Mouse (Mus musculus): Measurements from ENCODE around the gene Dnajc13. TPM values are rescaled to one million over a fixed set of nuclear protein-coding genes. Genes with fewer than 3 reads are reported as not detected.

Gene Dnajc13
- polyA plus RNA-seq, 1 experiment from 2014 or later = 32.0 TPM

DNA sequence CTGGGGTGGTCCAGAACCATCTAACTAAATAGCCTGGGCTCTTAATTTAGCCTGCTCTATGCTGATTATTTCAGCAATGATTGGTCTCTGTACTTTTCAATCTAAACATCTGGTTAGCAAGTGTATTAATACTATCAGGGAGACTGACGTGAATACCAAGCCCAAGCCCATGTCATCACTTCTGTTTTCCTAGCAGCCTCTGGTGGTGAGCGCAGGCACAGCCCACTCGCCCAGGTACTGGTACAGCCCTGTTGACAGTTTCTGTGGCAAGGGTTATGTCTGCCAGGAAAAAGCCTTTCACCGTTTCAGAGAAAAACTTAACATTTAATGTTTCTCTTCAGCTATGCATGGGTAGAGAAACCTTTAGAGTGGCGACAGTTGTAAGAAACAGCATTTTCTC lies 98.5 kb downstream of the Dnajc13 start:
- Histone ChIP-seq H3K36me3 (ENCODE audit: control insufficient read depth, insufficient read depth, low read length) (peaks cover 85% of the 10 kb centered on the region), H3K9ac (replicated peaks; ENCODE audit: low read length) (no peak overlapping the region), H3K4me1 (ENCODE audit: control insufficient read depth, insufficient read depth, low read length) (no peaks in the 10 kb centered on the region), H3K4me2 (ENCODE audit: low read length) (no peak overlapping the region), H3K27ac (replicated peaks; ENCODE audit: low read depth, low read length) (no peak overlapping the region), H3K27me3 (ENCODE audit: control insufficient read depth, insufficient read depth, low read length) (no peaks in the 10 kb centered on the region), H3K9me3 (ENCODE audit: control insufficient read depth, low read length) (no peaks in the 10 kb centered on the region), H3K4me3 (replicated peaks; ENCODE audit: low read depth, low read length) (no peak overlapping the region)
- DNase-seq (peak; percentile 7), ATAC-seq (ENCODE audit: low FRiP score, low TSS enrichment) (no peak)
- 91% methylated on average over 5 of the region's 5 CpGs for WGBS

GRCm38 (mm10) chr9:104161117-104161516 lies 101.6 kb downstream of the Dnajc13 start:
- Histone ChIP-seq H3K36me3 (ENCODE audit: control insufficient read depth, insufficient read depth, low read length) (peaks cover 92% of the 10 kb centered on the region), H3K4me3 (replicated peaks; ENCODE audit: low read depth, low read length) (no peak overlapping the region), H3K27me3 (ENCODE audit: control insufficient read depth, insufficient read depth, low read length) (no peaks in the 10 kb centered on the region), H3K27ac (replicated peaks; ENCODE audit: low read depth, low read length) (no peak overlapping the region), H3K4me1 (ENCODE audit: control insufficient read depth, insufficient read depth, low read length) (no peaks in the 10 kb centered on the region), H3K4me2 (ENCODE audit: low read length) (no peak overlapping the region), H3K9me3 (ENCODE audit: control insufficient read depth, low read length) (no peaks in the 10 kb centered on the region), H3K9ac (replicated peaks; ENCODE audit: low read length) (no peak overlapping the region)
- no peak for DNase-seq
- WGBS = 86% methylated on average over 7 of the region's 7 CpGs
- ATAC-seq (ENCODE audit: low FRiP score, low TSS enrichment) = no peak

DNA sequence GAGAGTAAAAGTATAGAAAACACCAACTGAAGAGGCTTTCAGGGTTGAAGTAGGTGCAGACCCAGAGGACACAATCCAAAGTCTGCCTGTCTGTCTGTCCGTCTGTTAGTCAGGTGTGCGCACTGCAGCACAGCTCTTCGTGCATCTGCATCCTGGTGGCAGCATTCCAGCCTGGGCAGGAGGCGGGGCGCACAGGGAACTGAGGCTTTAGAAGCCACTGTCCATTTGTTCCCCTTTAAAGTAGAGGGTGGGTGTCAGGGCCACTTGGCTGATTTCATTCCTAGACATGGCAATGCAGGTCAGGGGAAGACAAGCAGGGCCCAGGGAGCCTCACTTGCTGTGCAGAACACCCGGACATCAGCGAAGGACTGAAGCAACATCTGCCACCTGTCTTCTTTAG lies 105.4 kb downstream of the Dnajc13 start:
- Histone ChIP-seq H3K9me3 (ENCODE audit: control insufficient read depth, low read length) (no peaks in the 10 kb centered on the region), H3K4me3 (replicated peaks; ENCODE audit: low read depth, low read length) (no peak overlapping the region), H3K9ac (replicated peaks; ENCODE audit: low read length) (no peak overlapping the region), H3K27me3 (ENCODE audit: control insufficient read depth, insufficient read depth, low read length) (no peaks in the 10 kb centered on the region), H3K4me2 (ENCODE audit: low read length) (no peak overlapping the region), H3K4me1 (ENCODE audit: control insufficient read depth, insufficient read depth, low read length) (no peaks in the 10 kb centered on the region), H3K36me3 (ENCODE audit: control insufficient read depth, insufficient read depth, low read length) (peaks cover 95% of the 10 kb centered on the region), H3K27ac (replicated peaks; ENCODE audit: low read depth, low read length) (no peak overlapping the region)
- 97% methylated on average over 7 of the region's 7 CpGs for WGBS
- DNase-seq (no peak), ATAC-seq (ENCODE audit: low FRiP score, low TSS enrichment) (no peak)

- no peaks in the 10 kb centered on the region for H3K9me3 ChIP-seq (ENCODE audit: control insufficient read depth, low read length)
- H3K9ac ChIP-seq (replicated peaks; ENCODE audit: low read length) = no peak overlapping the region
- H3K27ac ChIP-seq (replicated peaks; ENCODE audit: low read depth, low read length) = no peak overlapping the region
- 97% methylated on average over 8 of the region's 8 CpGs for WGBS
- H3K4me2 ChIP-seq (ENCODE audit: low read length) = no peak overlapping the region
- peaks cover 95% of the 10 kb centered on the region for H3K36me3 ChIP-seq (ENCODE audit: control insufficient read depth, insufficient read depth, low read length)
- H3K4me1 ChIP-seq (ENCODE audit: control insufficient read depth, insufficient read depth, low read length) = no peaks in the 10 kb centered on the region
- DNase-seq = no peak
- H3K27me3 ChIP-seq (ENCODE audit: control insufficient read depth, insufficient read depth, low read length) = no peaks in the 10 kb centered on the region
- no peak overlapping the region for H3K4me3 ChIP-seq (replicated peaks; ENCODE audit: low read depth, low read length)
- ATAC-seq (ENCODE audit: low FRiP score, low TSS enrichment) = no peak
Observed at GRCm38 (mm10) chr9:104156506-104156905, 106.2 kb downstream of the Dnajc13 start.

GRCm38 (mm10) chr9:104155100-104155715 lies 107.5 kb downstream of the Dnajc13 start:
- H3K9ac ChIP-seq (replicated peaks; ENCODE audit: low read length) = no peak overlapping the region
- ATAC-seq (ENCODE audit: low FRiP score, low TSS enrichment) (no peak), DNase-seq (no peak)
- 97% methylated on average over 14 of the region's 14 CpGs for WGBS
- no peaks in the 10 kb centered on the region for H3K4me1 ChIP-seq (ENCODE audit: control insufficient read depth, insufficient read depth, low read length)
- no peaks in the 10 kb centered on the region for H3K27me3 ChIP-seq (ENCODE audit: control insufficient read depth, insufficient read depth, low read length)
- no peaks in the 10 kb centered on the region for H3K9me3 ChIP-seq (ENCODE audit: control insufficient read depth, low read length)
- H3K36me3 ChIP-seq (ENCODE audit: control insufficient read depth, insufficient read depth, low read length) = peaks cover 95% of the 10 kb centered on the region
- H3K27ac ChIP-seq (replicated peaks; ENCODE audit: low read depth, low read length) = no peak overlapping the region
- H3K4me3 ChIP-seq (replicated peaks; ENCODE audit: low read depth, low read length) = no peak overlapping the region
- no peak overlapping the region for H3K4me2 ChIP-seq (ENCODE audit: low read length)

DNA sequence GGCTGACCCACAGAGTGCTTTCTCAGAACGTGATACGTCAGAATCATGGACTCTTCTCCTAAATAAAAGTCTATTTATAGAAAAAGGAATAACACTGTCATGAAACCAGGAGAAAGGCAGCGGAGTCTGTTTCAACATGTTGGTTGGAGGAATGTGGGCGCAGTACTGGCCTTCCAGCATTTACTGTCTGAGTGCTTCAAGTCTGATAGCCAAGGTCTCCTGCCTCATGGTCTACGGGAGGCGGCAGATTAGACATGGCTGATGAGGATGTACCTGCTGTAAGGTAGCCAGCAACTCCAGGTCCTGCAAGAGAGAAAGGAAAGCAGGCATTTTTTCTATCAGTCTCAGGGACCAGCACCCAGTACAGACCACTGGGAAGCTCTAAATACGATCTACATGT lies 110.6 kb downstream of the Dnajc13 start:
- Histone ChIP-seq H3K4me2 (ENCODE audit: low read length) (no peak overlapping the region), H3K36me3 (ENCODE audit: control insufficient read depth, insufficient read depth, low read length) (peaks cover 67% of the 10 kb centered on the region), H3K9ac (replicated peaks; ENCODE audit: low read length) (no peak overlapping the region), H3K4me1 (ENCODE audit: control insufficient read depth, insufficient read depth, low read length) (no peaks in the 10 kb centered on the region), H3K27ac (replicated peaks; ENCODE audit: low read depth, low read length) (no peak overlapping the region), H3K4me3 (replicated peaks; ENCODE audit: low read depth, low read length) (no peak overlapping the region), H3K9me3 (ENCODE audit: control insufficient read depth, low read length) (no peaks in the 10 kb centered on the region), H3K27me3 (ENCODE audit: control insufficient read depth, insufficient read depth, low read length) (no peaks in the 10 kb centered on the region)
- ATAC-seq (ENCODE audit: low FRiP score, low TSS enrichment) (no peak), DNase-seq (no peak)
- WGBS = 98% methylated on average over 7 of the region's 7 CpGs

DNA sequence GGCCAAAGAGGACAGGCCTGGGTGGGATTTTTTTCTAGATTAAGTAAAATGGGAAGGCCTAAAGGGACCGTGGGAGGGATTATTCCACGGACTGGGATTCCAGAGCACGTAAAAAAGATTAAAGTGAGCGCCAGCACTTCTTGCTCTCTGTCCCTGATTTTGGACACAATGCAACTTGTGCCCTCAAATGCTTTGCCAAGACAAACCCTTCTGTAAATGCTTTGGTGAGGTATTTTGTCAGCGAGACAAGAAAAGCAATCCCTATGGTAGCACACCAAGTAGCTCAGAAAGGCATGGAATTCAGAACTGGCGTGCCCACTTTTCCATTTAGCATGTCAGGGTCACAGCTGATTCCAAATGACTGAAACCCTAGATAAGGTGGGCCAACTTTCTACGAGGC lies 113.8 kb downstream of the Dnajc13 start:
- no peaks in the 10 kb centered on the region for H3K4me1 ChIP-seq (ENCODE audit: control insufficient read depth, insufficient read depth, low read length)
- no peak overlapping the region for H3K4me2 ChIP-seq (ENCODE audit: low read length)
- 87% methylated on average over 7 of the region's 7 CpGs for WGBS
- H3K27ac ChIP-seq (replicated peaks; ENCODE audit: low read depth, low read length) = no peak overlapping the region
- DNase-seq (no peak), ATAC-seq (ENCODE audit: low FRiP score, low TSS enrichment) (no peak)
- H3K27me3 ChIP-seq (ENCODE audit: control insufficient read depth, insufficient read depth, low read length) = no peaks in the 10 kb centered on the region
- H3K9me3 ChIP-seq (ENCODE audit: control insufficient read depth, low read length) = no peaks in the 10 kb centered on the region
- H3K9ac ChIP-seq (replicated peaks; ENCODE audit: low read length) = no peak overlapping the region
- peaks cover 37% of the 10 kb centered on the region for H3K36me3 ChIP-seq (ENCODE audit: control insufficient read depth, insufficient read depth, low read length)
- H3K4me3 ChIP-seq (replicated peaks; ENCODE audit: low read depth, low read length) = no peak overlapping the region

DNA sequence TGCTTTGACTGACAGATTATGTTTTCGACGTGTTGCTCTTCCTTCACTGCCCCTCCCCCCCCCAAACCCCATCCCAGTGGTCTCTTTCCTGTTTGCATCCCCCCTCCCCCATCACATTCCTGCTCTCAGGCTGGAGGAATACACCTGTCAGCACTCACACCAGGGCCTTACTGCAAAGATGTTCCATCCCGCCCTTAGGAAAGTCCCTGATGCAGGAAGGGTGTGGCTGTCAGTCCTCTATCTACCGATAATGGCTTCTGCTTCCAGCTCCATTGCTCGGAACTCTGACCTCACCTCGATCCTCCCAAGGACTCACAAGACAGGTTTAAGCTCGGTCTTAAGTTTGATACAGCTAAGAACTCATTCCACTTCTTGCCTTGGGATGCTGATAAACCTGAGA lies 116.0 kb downstream of the Dnajc13 start:
- WGBS = 88% methylated on average over 7 of the region's 7 CpGs
- Histone ChIP-seq H3K4me1 (ENCODE audit: control insufficient read depth, insufficient read depth, low read length) (no peaks in the 10 kb centered on the region), H3K27me3 (ENCODE audit: control insufficient read depth, insufficient read depth, low read length) (no peaks in the 10 kb centered on the region), H3K9ac (replicated peaks; ENCODE audit: low read length) (no peak overlapping the region), H3K9me3 (ENCODE audit: control insufficient read depth, low read length) (no peaks in the 10 kb centered on the region), H3K36me3 (ENCODE audit: control insufficient read depth, insufficient read depth, low read length) (peaks cover 14% of the 10 kb centered on the region), H3K4me2 (ENCODE audit: low read length) (no peak overlapping the region), H3K4me3 (replicated peaks; ENCODE audit: low read depth, low read length) (no peak overlapping the region), H3K27ac (replicated peaks; ENCODE audit: low read depth, low read length) (no peak overlapping the region)
- no peak for ATAC-seq (ENCODE audit: low FRiP score, low TSS enrichment)
- no peak for DNase-seq

DNA sequence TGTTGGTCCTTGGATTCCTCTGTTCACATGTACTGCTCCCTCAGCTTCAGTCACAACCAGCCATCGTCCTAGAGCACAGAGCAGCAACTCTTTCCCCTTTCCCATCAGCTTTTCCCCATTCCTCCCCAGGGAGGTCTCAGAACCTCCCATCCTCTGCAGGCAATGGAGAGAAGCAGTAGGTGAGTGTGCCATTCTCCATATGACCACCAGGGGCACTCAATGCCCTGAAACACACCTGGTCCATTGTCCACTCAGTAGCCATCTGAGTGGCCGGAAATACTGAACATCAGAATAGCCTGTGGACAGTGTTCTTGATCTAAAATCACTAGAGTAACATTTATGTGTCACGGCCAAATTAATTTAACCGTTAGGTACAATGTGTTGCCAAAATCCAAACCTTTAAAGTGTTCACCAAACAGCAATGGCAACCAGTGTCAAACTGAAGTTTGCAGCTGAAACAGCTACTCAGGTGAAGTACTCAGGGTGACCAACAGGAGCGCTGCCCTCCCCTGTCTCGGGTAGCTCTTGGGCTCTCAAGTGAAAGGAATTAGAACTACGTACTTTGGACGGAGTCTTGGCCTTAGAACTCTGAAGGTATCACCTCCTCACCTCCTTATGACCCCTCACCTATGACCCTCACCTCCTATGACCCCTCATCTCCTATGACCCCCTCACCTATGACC lies 118.3 kb downstream of the Dnajc13 start:
- Histone ChIP-seq H3K4me1 (ENCODE audit: control insufficient read depth, insufficient read depth, low read length) (no peaks in the 10 kb centered on the region), H3K27me3 (ENCODE audit: control insufficient read depth, insufficient read depth, low read length) (no peaks in the 10 kb centered on the region), H3K9me3 (ENCODE audit: control insufficient read depth, low read length) (no peaks in the 10 kb centered on the region), H3K9ac (replicated peaks; ENCODE audit: low read length) (no peak overlapping the region), H3K4me2 (ENCODE audit: low read length) (no peak overlapping the region), H3K27ac (replicated peaks; ENCODE audit: low read depth, low read length) (no peak overlapping the region), H3K36me3 (ENCODE audit: control insufficient read depth, insufficient read depth, low read length) (no peaks in the 10 kb centered on the region), H3K4me3 (replicated peaks; ENCODE audit: low read depth, low read length) (no peak overlapping the region)
- peak; percentile 3 for DNase-seq
- no peak for ATAC-seq (ENCODE audit: low FRiP score, low TSS enrichment)
- 83% methylated on average over 8 of the region's 8 CpGs for WGBS

All from midbrain, embryonic 14.5 days (tissue).